Mouse (Mus musculus): ENCODE measurements around the gene Gars.

DNA sequence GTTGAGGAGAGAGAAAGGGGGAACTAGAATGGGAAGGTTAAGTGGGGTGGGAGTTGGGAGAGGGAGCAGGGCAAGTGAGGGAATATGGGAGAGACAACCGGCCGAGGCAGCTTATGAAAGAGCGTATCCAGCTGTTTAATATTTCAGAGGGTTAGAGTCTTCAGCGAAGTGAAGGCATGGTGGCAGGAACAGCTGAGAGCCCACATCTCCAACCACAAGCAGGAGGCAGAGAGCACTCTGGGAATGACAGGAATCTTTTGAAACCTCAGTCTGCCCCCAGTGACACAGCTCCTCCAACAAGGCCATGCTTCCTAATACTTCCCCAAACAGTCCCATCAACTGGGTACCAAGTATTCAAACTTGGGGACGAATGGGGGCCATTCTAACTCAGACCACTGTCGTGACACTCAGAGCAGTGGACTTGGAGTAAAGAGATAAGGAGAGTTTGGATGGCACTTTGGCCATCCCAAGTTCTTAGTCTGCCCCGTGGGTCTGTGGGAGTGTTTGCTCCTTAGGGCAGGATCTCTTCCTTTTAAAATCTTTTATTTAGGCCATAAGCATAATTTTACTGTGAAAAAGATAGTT is 22.5 kb downstream of the Gars start:
- TF ChIP-seq GATA1 (IDR thresholded peaks at IDR 0.05; ENCODE audit: borderline replicate concordance, low read length) (no peak), FLI1 (IDR thresholded peaks at IDR 0.05; ENCODE audit: low read length) (no peak)

Measured in megakaryocyte, embryonic 14.5 days (primary cell).